Mouse (Mus musculus) brown adipose tissue, adult 24 weeks (tissue): ENCODE results near the gene C530008M17Rik. TPM values are rescaled to one million over a fixed set of nuclear protein-coding genes. Genes with fewer than 3 reads are reported as not detected.

Experiments used
- H3K27ac ChIP-seq: fragments of 200-500 bp; replicated peaks from 2 replicates; pipeline ENCODE4 v1.5.1; 2012; ENCODE audit warnings: low read depth, mild to moderate bottlenecking, low read length
- H3K4me1 ChIP-seq: fragments of 200-500 bp; 2 replicates; pipeline ENCODE4 v1.6.1; 2012; ENCODE audit warnings: low read length, mixed read lengths; ENCODE audit not compliant: control insufficient read depth, insufficient read depth, insufficient read length
- H3K4me3 ChIP-seq: fragments of 200-500 bp; 2 replicates; pipeline ENCODE4 v1.5.1; 2012; ENCODE audit warnings: low read depth, mild to moderate bottlenecking, low read length, moderate library complexity; ENCODE audit not compliant: insufficient read depth
- polyA plus RNA-seq: library from polyadenylated mRNA; stranded (reverse); fragments of >200 nt; gene quantifications from 2 replicates; pipeline ENCODE4 v1.2.4, GENCODE M21; 2012; ENCODE audit not compliant: missing spikeins, insufficient read depth, insufficient read length

C530008M17Rik gene
- polyA plus RNA-seq, 1 experiment = not detected

GRCm38 (mm10) chr5:76843448-76843847 lies 187.1 kb downstream of the C530008M17Rik start:
- Histone ChIP-seq H3K27ac (no peak overlapping the region), H3K4me1 (no peaks in the 10 kb centered on the region), H3K4me3 (no peak overlapping the region)

- no peaks in the 10 kb centered on the region for H3K4me1 ChIP-seq
- H3K27ac ChIP-seq = no peak overlapping the region
- H3K4me3 ChIP-seq = no peak overlapping the region
These were observed 187.6 kb downstream of the C530008M17Rik start for GRCm38 (mm10) chr5:76843851-76844419.

- H3K4me3 ChIP-seq = no peak overlapping the region
- no peak overlapping the region for H3K27ac ChIP-seq
- no peaks in the 10 kb centered on the region for H3K4me1 ChIP-seq
These were observed 188.4 kb downstream of the C530008M17Rik start for GRCm38 (mm10) chr5:76844618-76845186.

GRCm38 (mm10) chr5:76847106-76847505 lies 190.8 kb downstream of the C530008M17Rik start:
- no peak overlapping the region for H3K4me3 ChIP-seq
- H3K27ac ChIP-seq = no peak overlapping the region
- no peaks in the 10 kb centered on the region for H3K4me1 ChIP-seq

GRCm38 (mm10) chr5:76851316-76851715 lies 195.0 kb downstream of the C530008M17Rik start:
- Histone ChIP-seq H3K4me1 (no peaks in the 10 kb centered on the region), H3K27ac (no peak overlapping the region), H3K4me3 (no peak overlapping the region)

GRCm38 (mm10) chr5:76853549-76853948 lies 197.2 kb downstream of the C530008M17Rik start:
- Histone ChIP-seq H3K4me1 (no peaks in the 10 kb centered on the region; the same call in 1 of the 2 replicates), H3K27ac (no peak overlapping the region), H3K4me3 (no peak overlapping the region)

GRCm38 (mm10) chr5:76855829-76856600 lies 199.7 kb downstream of the C530008M17Rik start:
- no peaks in the 10 kb centered on the region; the same call in 1 of the 2 replicates for H3K4me1 ChIP-seq
- no peak overlapping the region for H3K4me3 ChIP-seq
- H3K27ac ChIP-seq = no peak overlapping the region

- Histone ChIP-seq H3K27ac (no peak overlapping the region), H3K4me3 (peak overlapping the region; percentile 16; the same call in 1 of the 2 replicates)
These were observed 201.0 kb downstream of the C530008M17Rik start for GRCm38 (mm10) chr5:76857103-76858015.

GRCm38 (mm10) chr5:76858444-76858843 lies 202.1 kb downstream of the C530008M17Rik start:
- H3K4me1 ChIP-seq = no peaks in the 10 kb centered on the region; the same call in 1 of the 2 replicates
- H3K4me3 ChIP-seq = no peak overlapping the region
- H3K27ac ChIP-seq = no peak overlapping the region

More at GRCm38 (mm10) chr5:76857103-76858015, 201.0 kb downstream of the C530008M17Rik start:
- no peaks in the 10 kb centered on the region; the same call in 1 of the 2 replicates for H3K4me1 ChIP-seq

- no peak overlapping the region for H3K27ac ChIP-seq
- no peak overlapping the region for H3K4me3 ChIP-seq
- H3K4me1 ChIP-seq = no peaks in the 10 kb centered on the region
These were observed 210.5 kb downstream of the C530008M17Rik start for GRCm38 (mm10) chr5:76866819-76867218.

GRCm38 (mm10) chr5:76868693-76869286 lies 212.5 kb downstream of the C530008M17Rik start:
- Histone ChIP-seq H3K27ac (no peak overlapping the region), H3K4me1 (no peaks in the 10 kb centered on the region), H3K4me3 (peak overlapping the region; percentile 15)

GRCm38 (mm10) chr5:76869553-76869952 lies 213.2 kb downstream of the C530008M17Rik start:
- Histone ChIP-seq H3K4me1 (no peaks in the 10 kb centered on the region), H3K4me3 (0 out of 2 replicates have a peak overlapping the region, but pooled peaks have one; percentile 15), H3K27ac (no peak overlapping the region)

- Histone ChIP-seq H3K4me1 (no peaks in the 10 kb centered on the region), H3K4me3 (no peak overlapping the region), H3K27ac (no peak overlapping the region)
These were observed 219.9 kb downstream of the C530008M17Rik start for GRCm38 (mm10) chr5:76876106-76876758.

- no peak overlapping the region for H3K4me3 ChIP-seq
- H3K27ac ChIP-seq = no peak overlapping the region
- no peaks in the 10 kb centered on the region for H3K4me1 ChIP-seq
These were observed 227.8 kb downstream of the C530008M17Rik start for GRCm38 (mm10) chr5:76884107-76884506.
